Mouse (Mus musculus) retina, embryonic 14.5 days (tissue): ENCODE data around the gene Cmbl.
A peak's percentile ranks its signal among the peaks of the same experiment; 100 is the strongest.
"Not testable (repeated sequence)": the region's sequence is repeated elsewhere in the genome, so short reads cannot be mapped to it uniquely, and the experiment has no call there.

Experiments used
- DNase-seq: peaks from one replicate; pipeline ENCODE4 v3.0.0-alpha.2; 2015; ENCODE audit warnings: low spot score

The Cmbl gene

GRCm38 (mm10) chr15:31542013-31542958 lies 22.9 kb upstream of the Cmbl start:
- DNase-seq, result peak; percentile 41

- no peak for DNase-seq
These were observed 21.9 kb upstream of the Cmbl start for GRCm38 (mm10) chr15:31543246-31543645.

GRCm38 (mm10) chr15:31545058-31545457 lies 20.1 kb upstream of the Cmbl start:
- no peak for DNase-seq

- no peak for DNase-seq
These were observed 18.9 kb upstream of the Cmbl start for GRCm38 (mm10) chr15:31546291-31546690.

GRCm38 (mm10) chr15:31547421-31547820 lies 17.8 kb upstream of the Cmbl start:
- no peak for DNase-seq

- no peak for DNase-seq
These were observed 14.8 kb upstream of the Cmbl start for GRCm38 (mm10) chr15:31550381-31550780.

- no peak for DNase-seq
These were observed 10.3 kb upstream of the Cmbl start for GRCm38 (mm10) chr15:31554855-31555254.

- DNase-seq, result no peak
These were observed 3.8 kb upstream of the Cmbl start for GRCm38 (mm10) chr15:31561390-31561789.

- DNase-seq, result no peak
These were observed 3.2 kb upstream of the Cmbl start for GRCm38 (mm10) chr15:31561976-31562375.

- DNase-seq, result no peak
These were observed 2.3 kb upstream of the Cmbl start for GRCm38 (mm10) chr15:31562847-31563246.

GRCm38 (mm10) chr15:31563577-31564546 lies 1.3 kb upstream of the Cmbl start:
- DNase-seq, result no peak

- no peak for DNase-seq
These were observed 597 bp downstream of the Cmbl start for GRCm38 (mm10) chr15:31565786-31566185.

- DNase-seq, result no peak
These were observed 2.2 kb downstream of the Cmbl start for GRCm38 (mm10) chr15:31567431-31567830.

- no peak for DNase-seq
These were observed 3.4 kb downstream of the Cmbl start for GRCm38 (mm10) chr15:31568581-31568996.

- no peak for DNase-seq
These were observed 4.3 kb downstream of the Cmbl start for GRCm38 (mm10) chr15:31569325-31570022.

GRCm38 (mm10) chr15:31570959-31571358 lies 5.8 kb downstream of the Cmbl start:
- DNase-seq, result no peak

- no peak for DNase-seq
These were observed 6.9 kb downstream of the Cmbl start for GRCm38 (mm10) chr15:31571906-31572722.

- DNase-seq, result no peak
These were observed 8.1 kb downstream of the Cmbl start for GRCm38 (mm10) chr15:31573287-31573686.

- DNase-seq, result no peak
These were observed 8.5 kb downstream of the Cmbl start for GRCm38 (mm10) chr15:31573692-31574091.

- DNase-seq, result no peak
These were observed 10.9 kb downstream of the Cmbl start for GRCm38 (mm10) chr15:31576076-31576475.

- not testable (repeated sequence) for DNase-seq
These were observed 15.9 kb downstream of the Cmbl start for GRCm38 (mm10) chr15:31581086-31581485.
